8 mouse cellular contexts compared by ENCODE assay signal in the genomic region with DNA sequence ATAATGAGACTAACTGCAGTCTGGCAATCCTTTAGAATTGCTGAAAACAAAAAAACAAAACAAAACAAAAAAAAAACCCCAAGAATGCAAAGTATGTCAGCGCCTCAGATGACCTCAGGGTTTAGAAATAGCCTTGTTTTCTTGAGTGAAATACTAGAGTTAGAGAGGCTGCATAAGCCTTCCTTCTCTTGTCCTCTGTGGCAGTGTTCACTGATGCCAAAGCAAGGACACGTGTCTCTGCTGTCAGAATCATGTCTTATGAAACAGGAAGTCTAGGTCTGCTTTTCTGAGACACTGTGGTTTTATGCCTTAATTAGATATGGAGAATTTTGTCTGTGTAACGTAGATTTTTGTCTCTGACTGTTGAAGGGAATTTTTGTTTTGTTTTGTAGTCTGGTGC.
A peak's percentile ranks its signal among the peaks of the same experiment; 100 is the strongest.
DNase-seq lines count a peak whose midpoint lies in the region; ATAC-seq and TF ChIP-seq lines count a peak whose summit lies in the region.

No protein-coding gene starts in this region.

- no peak for TF ChIP-seq CTCF in spleen, adult 2 months (IDR thresholded peaks at IDR 0.05; ENCODE audit: extremely low read depth, insufficient read depth, insufficient read length, insufficient replicate concordance)

- ATAC-seq in embryonic facial prominence, embryonic 11.5 days (replicated peaks; ENCODE audit: insufficient number of reproducible peaks, low FRiP score, low TSS enrichment, low read depth): no peak

- no peak overlapping the region for H3K9ac ChIP-seq in embryonic facial prominence, embryonic 11.5 days (replicated peaks; ENCODE audit: low read length)

- H3K9me3 ChIP-seq in embryonic facial prominence, embryonic 11.5 days (replicated peaks; ENCODE audit: control insufficient read depth, low read length): no peaks in the 10 kb centered on the region
- H3K9me3 ChIP-seq in embryonic facial prominence, embryonic 10.5 days: no peaks in the 10 kb centered on the region

- DNase-seq in embryonic facial prominence, embryonic 11.5 days (ENCODE audit: low spot score): peak; percentile 28
- DNase-seq in embryonic facial prominence, embryonic 10.5 days (ENCODE audit: low spot score): no peak
- DNase-seq in spleen, adult 2 months (ENCODE audit: low read depth in 1 of 2, low spot score in 2 of 2): peak; percentile 10 to 36
- DNase-seq in spleen, adult 18-20 months: no peak
- peak; percentile 65 for DNase-seq in induced T-regulatory cell, adult 2 months (ENCODE audit: low read depth)
- DNase-seq in thymus, postnatal 14 days: peak; percentile 28
- no peak for DNase-seq in yolk sac, embryonic 10.5 days (ENCODE audit: low spot score)
- no peak for DNase-seq in right cerebral cortex, adult 18-20 months

- no peak overlapping the region for H3K27ac ChIP-seq in embryonic facial prominence, embryonic 11.5 days (replicated peaks; ENCODE audit: low read depth, low read length)
- no peak overlapping the region; the same call in 1 of the 2 replicates for H3K27ac ChIP-seq in embryonic facial prominence, embryonic 10.5 days (replicated peaks)
- no peak overlapping the region for H3K27ac ChIP-seq in spleen, adult 2 months (ENCODE audit: insufficient read depth, low read length)

- TF ChIP-seq POLR2A in spleen, adult 2 months (IDR thresholded peaks at IDR 0.05; ENCODE audit: low read depth, low read length): no peak

- 11% methylated on average over 3 of the region's 3 CpGs for WGBS in embryonic facial prominence, embryonic 11.5 days
- WGBS in embryonic facial prominence, embryonic 10.5 days: 14% methylated on average over 3 of the region's 3 CpGs
- WGBS in spleen, adult 2 months: 1% methylated on average over 3 of the region's 3 CpGs

- H3K4me1 ChIP-seq in embryonic facial prominence, embryonic 11.5 days (ENCODE audit: control insufficient read depth, insufficient read depth, low read length): no peaks in the 10 kb centered on the region; the same call in 1 of the 2 replicates
- H3K4me1 ChIP-seq in embryonic facial prominence, embryonic 10.5 days: peaks cover 24% of the 10 kb centered on the region
- 0 out of 2 replicates have a peak, but pooled peaks cover 2% of the 10 kb centered on the region for H3K4me1 ChIP-seq in spleen, adult 2 months (ENCODE audit: control insufficient read depth, insufficient read depth, insufficient read length)

- H3K27me3 ChIP-seq in embryonic facial prominence, embryonic 11.5 days (ENCODE audit: control insufficient read depth, insufficient read depth, low read length): no peaks in the 10 kb centered on the region
- no peaks in the 10 kb centered on the region for H3K27me3 ChIP-seq in embryonic facial prominence, embryonic 10.5 days (replicated peaks; ENCODE audit: low read depth, poor library complexity, severe bottlenecking)
- H3K27me3 ChIP-seq in spleen, adult 2 months (ENCODE audit: control insufficient read depth, insufficient read depth, low read length): no peaks in the 10 kb centered on the region

- H3K4me3 ChIP-seq in embryonic facial prominence, embryonic 11.5 days (ENCODE audit: low read depth, low read length): no peak overlapping the region
- no peak overlapping the region for H3K4me3 ChIP-seq in embryonic facial prominence, embryonic 10.5 days
- no peak overlapping the region for H3K4me3 ChIP-seq in spleen, adult 2 months (ENCODE audit: extremely low read depth, insufficient read depth, insufficient read length)

- no peak overlapping the region for H3K4me2 ChIP-seq in embryonic facial prominence, embryonic 11.5 days (ENCODE audit: low read depth, low read length)

- no peaks in the 10 kb centered on the region for H3K36me3 ChIP-seq in embryonic facial prominence, embryonic 11.5 days (replicated peaks; ENCODE audit: control insufficient read depth, insufficient read depth, low read depth, low read length)
- H3K36me3 ChIP-seq in embryonic facial prominence, embryonic 10.5 days (replicated peaks): no peaks in the 10 kb centered on the region; the same call in 1 of the 2 replicates
- no peaks in the 10 kb centered on the region for H3K36me3 ChIP-seq in spleen, adult 2 months (ENCODE audit: control insufficient read depth, insufficient read depth, low read length)

Comparison
In these comparisons a context has a peak if more than half of its experiments do, and no peak if none do; other contexts are left out.
1. DNase-seq: peak in embryonic facial prominence, embryonic 11.5 days (single experiment), spleen, adult 2 months (2 of 2), induced T-regulatory cell, adult 2 months (single experiment) and thymus, postnatal 14 days (single experiment); none in embryonic facial prominence, embryonic 10.5 days (single experiment), spleen, adult 18-20 months (0 of 2), yolk sac, embryonic 10.5 days (single experiment) and right cerebral cortex, adult 18-20 months (single experiment).